Mouse (Mus musculus): ENCODE measurements around the gene Man2a2.

DNA sequence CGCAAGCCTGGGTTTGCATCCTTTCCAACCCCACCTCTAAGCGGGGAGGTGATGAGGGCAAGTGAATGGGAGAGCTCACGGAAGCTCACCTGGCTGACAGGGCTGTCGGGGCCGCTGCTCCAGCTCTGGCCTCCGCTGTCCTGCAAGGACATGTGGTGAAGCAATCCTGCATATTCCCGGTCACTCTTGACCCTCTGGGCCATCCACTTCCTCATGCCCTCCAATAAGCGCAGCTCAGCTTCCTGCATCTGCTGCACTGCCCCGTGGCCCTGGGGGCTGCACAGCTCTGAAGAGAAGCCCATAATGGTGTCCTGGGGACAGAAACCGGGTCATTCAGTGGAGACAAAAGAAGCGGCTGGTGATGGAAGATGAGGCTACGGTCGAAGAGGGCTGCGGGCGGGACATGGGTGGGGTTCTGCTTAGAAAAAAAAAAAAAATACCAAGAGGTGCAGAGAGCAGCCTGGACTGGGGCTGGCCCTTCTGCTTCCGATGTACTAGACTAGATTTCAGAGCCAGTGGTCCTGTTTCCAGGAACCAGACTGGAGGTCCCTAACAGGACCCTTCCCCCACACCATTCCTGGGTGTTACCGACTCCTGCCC lies 16.0 kb upstream of the Man2a2 start:
- no peak for TF ChIP-seq CTCF (IDR thresholded peaks at IDR 0.05; ENCODE audit: low read depth)
- no peak for TF ChIP-seq EP300 (IDR thresholded peaks at IDR 0.05; ENCODE audit: low read depth)

Data from liver, postnatal 0 days (tissue).